Mouse (Mus musculus) limb, embryonic 10.5 days (tissue): ENCODE data around the gene Cdkal1. TPM values are rescaled to one million over a fixed set of nuclear protein-coding genes. Genes with fewer than 3 reads are reported as not detected.

ENCODE experiments used
- DNase-seq: peaks from one replicate; pipeline ENCODE4 v3.0.0-alpha.2; 2017; ENCODE audit warnings: low spot score
- H3K27ac ChIP-seq: fragments of 300-500 bp; sonication (generic); 2 replicates; pipeline ENCODE4 v1.5.1; 2016; ENCODE audit warnings: mild to moderate bottlenecking
- H3K27me3 ChIP-seq: fragments of 300-500 bp; sonication (generic); 2 replicates; pipeline ENCODE4 v1.6.1; 2016; ENCODE audit warnings: low read depth, mild to moderate bottlenecking; ENCODE audit not compliant: poor library complexity, severe bottlenecking
- H3K36me3 ChIP-seq: fragments of 300-500 bp; sonication (generic); 2 replicates; pipeline ENCODE4 v1.6.1; 2016; ENCODE audit warnings: mild to moderate bottlenecking, moderate library complexity
- H3K4me1 ChIP-seq: fragments of 300-500 bp; sonication (generic); 2 replicates; pipeline ENCODE4 v1.6.1; 2016
- H3K4me3 ChIP-seq: fragments of 300-500 bp; sonication (generic); 2 replicates; pipeline ENCODE4 v1.5.1; 2016; ENCODE audit warnings: mild to moderate bottlenecking, moderate library complexity
- H3K9me3 ChIP-seq: fragments of 300-500 bp; sonication (generic); replicated peaks from 2 replicates; pipeline ENCODE4 v1.6.1; 2016; ENCODE audit warnings: mild to moderate bottlenecking
- whole genome bisulfite sequencing: fragments of 180-500 bp; shearing (Covaris S2); methylation state at CpG from one replicate; pipeline ENCODE4 v1.1.7; 2016; 5-methylcytosine and 5-hydroxymethylcytosine counted together
- polyA plus RNA-seq: library from polyadenylated mRNA; unstranded; fragments of >200 nt; fragmentation: Nextera tagmentation; extraction: Ambion mirVana; gene quantifications from 2 replicates; pipeline ENCODE4 v1.2.1, GENCODE M21; 2016

The Cdkal1 gene
- polyA plus RNA-seq, 1 experiment from 2014 or later, result 34.8 TPM

DNA sequence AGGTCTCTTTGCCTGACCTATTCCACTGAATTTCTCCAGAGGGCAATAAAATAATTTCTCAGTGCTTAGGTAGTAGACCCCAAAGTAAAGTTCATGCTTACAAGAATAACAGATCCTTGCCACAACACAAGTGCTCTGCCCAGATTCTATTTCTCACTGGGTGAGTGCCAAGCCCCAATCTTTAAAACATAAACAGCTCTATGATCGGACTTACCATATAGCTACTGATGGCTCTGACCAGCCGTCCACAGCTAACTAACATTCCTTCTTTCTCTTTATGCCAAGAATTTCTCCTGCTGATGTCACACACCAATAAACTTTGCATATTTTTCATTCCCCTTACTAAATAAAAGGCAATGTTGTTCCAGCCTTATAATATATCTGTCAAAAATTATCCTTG, 283.0 kb downstream of the Cdkal1 start:
- H3K36me3 ChIP-seq, result no peaks in the 10 kb centered on the region
- H3K27ac ChIP-seq, result no peak overlapping the region
- H3K9me3 ChIP-seq, result no peaks in the 10 kb centered on the region
- WGBS, result 96% methylated on average over 2 of the region's 2 CpGs
- no peak for DNase-seq
- H3K4me1 ChIP-seq, result no peaks in the 10 kb centered on the region
- H3K4me3 ChIP-seq, result no peak overlapping the region
- no peaks in the 10 kb centered on the region for H3K27me3 ChIP-seq

DNA sequence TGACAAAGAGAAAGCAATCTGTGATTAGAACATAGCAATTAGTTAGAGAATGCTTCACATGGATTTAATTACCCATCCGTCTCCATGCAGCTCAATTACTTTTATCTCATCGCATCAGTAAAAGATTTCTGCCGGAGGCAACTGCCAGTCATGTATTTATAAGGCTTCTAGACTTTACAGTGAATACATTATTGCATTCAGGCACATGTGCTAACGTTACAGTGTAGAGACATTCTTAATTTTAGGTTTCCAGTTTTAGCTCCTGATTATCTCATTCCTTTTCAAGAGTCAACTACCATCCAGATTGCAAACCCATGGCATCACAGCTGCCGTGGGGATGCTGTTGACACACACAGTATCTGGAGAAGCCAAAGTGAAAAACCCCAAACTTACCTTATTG, 289.8 kb downstream of the Cdkal1 start:
- 64% methylated on average over 5 of the region's 5 CpGs for WGBS
- H3K27ac ChIP-seq, result no peak overlapping the region
- no peaks in the 10 kb centered on the region for H3K36me3 ChIP-seq
- no peaks in the 10 kb centered on the region for H3K4me1 ChIP-seq
- H3K4me3 ChIP-seq, result no peak overlapping the region
- H3K27me3 ChIP-seq, result no peaks in the 10 kb centered on the region
- H3K9me3 ChIP-seq, result no peaks in the 10 kb centered on the region
- no peak for DNase-seq

DNA sequence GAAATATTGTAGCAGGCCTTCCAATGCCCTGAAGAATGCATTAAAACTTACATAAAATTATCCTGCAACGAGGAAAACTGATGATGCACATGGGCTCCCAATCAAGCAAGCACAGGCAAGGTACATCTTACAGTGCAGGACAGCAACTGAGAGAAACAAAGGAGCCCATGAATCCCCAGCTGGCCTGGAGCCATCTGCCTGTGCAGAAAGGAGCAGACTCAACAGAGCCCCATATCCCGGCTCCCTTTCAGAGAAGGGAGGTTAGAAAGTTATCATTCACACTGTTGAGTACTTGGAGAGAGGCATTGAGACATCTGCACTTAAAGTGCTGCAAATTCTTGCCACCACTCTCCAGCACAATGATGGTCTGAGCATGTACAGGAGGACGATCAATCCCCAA, 296.3 kb downstream of the Cdkal1 start:
- Histone ChIP-seq H3K27ac (no peak overlapping the region), H3K9me3 (no peaks in the 10 kb centered on the region), H3K4me3 (no peak overlapping the region), H3K27me3 (no peaks in the 10 kb centered on the region), H3K4me1 (no peaks in the 10 kb centered on the region), H3K36me3 (no peaks in the 10 kb centered on the region)
- WGBS, result 85% methylated on average over 3 of the region's 3 CpGs
- no peak for DNase-seq

DNA sequence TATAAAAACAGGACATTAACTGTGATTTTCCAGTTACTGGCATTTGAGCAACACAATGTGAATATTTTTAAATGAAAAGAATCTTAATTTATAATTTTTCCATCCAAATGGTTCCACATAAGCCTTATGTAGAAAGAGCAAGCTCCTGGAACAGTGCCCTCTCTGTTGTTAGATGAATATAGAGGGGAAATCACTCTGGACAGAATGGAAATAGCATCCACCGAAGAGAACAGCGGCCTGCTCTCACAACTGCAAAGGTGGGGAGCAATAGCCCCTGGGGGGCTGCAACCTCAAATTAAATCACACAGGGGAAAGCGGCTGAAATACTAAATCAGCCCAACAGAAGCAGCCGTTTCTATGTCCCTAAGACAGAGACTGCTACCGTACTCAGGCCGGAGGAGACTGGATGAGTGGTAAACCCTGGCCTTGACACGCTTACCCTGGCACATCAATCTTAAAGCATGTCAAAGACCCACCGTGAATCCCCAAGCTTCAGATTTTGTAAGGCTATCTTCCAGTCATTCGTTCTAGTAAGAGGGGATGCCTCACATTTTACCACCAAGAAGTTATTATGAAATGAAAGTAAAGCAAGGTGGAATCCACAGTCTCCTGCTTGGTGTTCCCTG, 300.2 kb downstream of the Cdkal1 start:
- no peak overlapping the region for H3K27ac ChIP-seq
- H3K27me3 ChIP-seq, result no peaks in the 10 kb centered on the region
- H3K36me3 ChIP-seq, result no peaks in the 10 kb centered on the region
- 83% methylated on average over 9 of the region's 9 CpGs for WGBS
- no peak overlapping the region for H3K4me3 ChIP-seq
- DNase-seq, result no peak
- H3K9me3 ChIP-seq, result no peaks in the 10 kb centered on the region
- H3K4me1 ChIP-seq, result peaks cover 12% of the 10 kb centered on the region; the same call in 1 of the 2 replicates

DNA sequence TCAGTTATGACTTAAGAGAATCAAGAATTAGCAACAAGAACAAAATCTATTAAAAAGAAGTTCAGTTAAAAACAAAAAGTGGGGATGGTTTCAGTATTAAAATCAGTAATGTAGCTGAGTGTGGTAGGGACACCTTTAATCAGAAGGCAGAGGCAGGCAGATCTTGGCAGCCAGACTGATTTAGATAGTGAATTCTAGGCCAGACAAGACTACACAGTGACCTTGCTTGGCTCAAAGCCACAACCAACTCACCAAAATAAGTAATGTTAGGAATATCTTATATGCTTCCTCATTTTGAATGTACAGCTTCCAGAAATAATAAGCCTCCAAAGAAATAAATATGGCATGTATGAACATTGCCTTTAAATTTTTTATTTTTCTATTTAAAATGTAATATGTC, 301.7 kb downstream of the Cdkal1 start:
- Histone ChIP-seq H3K27me3 (no peaks in the 10 kb centered on the region), H3K9me3 (no peaks in the 10 kb centered on the region), H3K4me3 (no peak overlapping the region), H3K36me3 (no peaks in the 10 kb centered on the region), H3K4me1 (peaks cover 15% of the 10 kb centered on the region; the same call in 1 of the 2 replicates), H3K27ac (no peak overlapping the region)
- no peak for DNase-seq

DNA sequence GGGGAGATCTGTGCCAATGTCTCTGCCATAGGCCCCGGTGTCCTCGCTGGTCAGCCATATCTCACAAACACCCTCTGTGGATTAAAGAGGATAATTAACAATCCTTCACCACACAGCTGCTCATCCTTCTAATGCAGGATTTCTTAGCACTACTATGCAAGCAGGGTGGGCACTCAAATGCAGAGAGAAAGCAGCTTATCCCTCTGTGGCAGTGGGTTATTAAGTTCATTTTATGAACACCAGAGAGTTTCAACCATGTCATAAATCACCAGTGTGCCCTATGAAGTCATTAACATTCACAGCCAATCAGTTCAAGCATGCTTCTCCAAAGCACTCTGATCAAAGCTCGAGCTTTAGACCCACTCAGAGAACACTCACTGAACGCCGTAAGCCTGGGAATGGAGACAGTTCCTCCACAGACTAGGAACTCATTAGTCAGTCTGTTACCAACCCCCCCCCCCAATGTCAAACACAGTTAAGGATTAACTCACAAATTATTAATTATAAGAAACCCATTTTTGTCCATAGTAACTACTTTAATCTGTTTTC, 303.1 kb downstream of the Cdkal1 start:
- DNase-seq, result no peak

DNA sequence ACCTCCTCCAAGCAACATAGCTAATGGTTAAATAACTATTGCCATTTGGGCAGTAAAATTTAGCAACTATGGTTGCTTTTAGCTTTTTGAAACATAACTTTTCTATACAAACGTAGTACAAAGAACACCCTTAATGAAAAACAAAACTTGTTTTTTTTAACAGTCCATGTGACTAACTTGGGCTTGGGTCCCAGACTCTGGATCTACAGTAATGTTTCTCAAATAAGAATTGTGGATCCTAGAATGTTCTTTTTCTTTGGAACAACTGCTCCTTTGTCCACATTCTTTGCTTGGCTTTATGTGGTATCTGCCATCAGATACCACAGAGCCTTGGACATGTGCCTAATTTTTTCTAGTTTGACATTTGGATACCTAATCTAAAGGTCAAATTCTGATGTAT, 304.6 kb downstream of the Cdkal1 start:
- Histone ChIP-seq H3K4me1 (peaks cover 15% of the 10 kb centered on the region; the same call in 1 of the 2 replicates), H3K9me3 (no peaks in the 10 kb centered on the region), H3K36me3 (no peaks in the 10 kb centered on the region), H3K27me3 (no peaks in the 10 kb centered on the region), H3K27ac (no peak overlapping the region), H3K4me3 (no peak overlapping the region)
- no peak for DNase-seq
- 84% methylated on average over 1 of the region's 1 CpGs for WGBS

More for the DNA sequence above, 303.1 kb downstream of the Cdkal1 start:
- 41% methylated on average over 5 of the region's 5 CpGs for WGBS
- H3K4me1 ChIP-seq, result peaks cover 15% of the 10 kb centered on the region; the same call in 1 of the 2 replicates
- H3K9me3 ChIP-seq, result no peaks in the 10 kb centered on the region
- no peak overlapping the region for H3K4me3 ChIP-seq
- no peaks in the 10 kb centered on the region for H3K36me3 ChIP-seq
- no peaks in the 10 kb centered on the region for H3K27me3 ChIP-seq
- H3K27ac ChIP-seq, result no peak overlapping the region

DNA sequence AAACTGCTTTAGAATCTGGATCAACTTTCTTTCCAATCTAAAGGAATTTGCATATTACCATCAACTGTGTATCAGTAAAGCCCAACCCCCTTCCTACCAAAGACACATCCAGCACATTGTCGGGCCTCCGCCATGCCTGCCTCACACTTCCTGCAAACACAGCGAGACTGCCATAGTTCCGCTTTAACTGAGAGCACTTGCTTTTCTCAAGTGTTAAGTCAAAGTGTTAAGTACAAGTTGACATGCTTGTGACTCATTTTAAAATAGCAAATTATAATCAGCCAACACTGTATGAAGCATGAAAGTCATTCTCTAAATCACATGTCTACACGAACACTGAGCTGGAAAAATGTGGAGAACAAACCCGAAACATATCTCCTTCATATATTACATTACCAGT, 305.3 kb downstream of the Cdkal1 start:
- DNase-seq, result no peak
- Histone ChIP-seq H3K4me1 (peaks cover 15% of the 10 kb centered on the region; the same call in 1 of the 2 replicates), H3K27me3 (no peaks in the 10 kb centered on the region), H3K4me3 (no peak overlapping the region), H3K36me3 (no peaks in the 10 kb centered on the region), H3K27ac (no peak overlapping the region), H3K9me3 (no peaks in the 10 kb centered on the region)
- WGBS, result 91% methylated on average over 6 of the region's 6 CpGs

DNA sequence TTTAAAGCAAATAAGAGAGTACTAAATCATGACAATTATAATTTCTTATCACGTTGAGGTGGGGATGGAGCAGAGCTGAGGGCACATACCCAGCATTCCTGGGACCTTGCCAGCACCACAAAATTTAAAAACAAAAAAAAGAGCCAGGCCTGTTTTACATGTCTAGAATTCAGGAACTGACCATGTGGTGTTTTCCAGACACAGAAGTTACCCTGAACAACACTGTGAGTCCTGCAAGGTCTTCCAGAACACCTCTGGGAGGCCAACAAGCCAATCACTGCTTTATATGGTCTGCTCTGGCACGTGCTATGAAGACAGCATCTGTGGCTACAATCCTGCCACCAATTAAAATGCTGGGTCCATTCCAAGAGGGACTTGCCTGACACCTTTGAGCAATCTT, 305.7 kb downstream of the Cdkal1 start:
- no peaks in the 10 kb centered on the region for H3K36me3 ChIP-seq
- no peak for DNase-seq
- no peaks in the 10 kb centered on the region for H3K9me3 ChIP-seq
- WGBS, result 67% methylated on average over 2 of the region's 2 CpGs
- no peaks in the 10 kb centered on the region for H3K27me3 ChIP-seq
- H3K4me3 ChIP-seq, result no peak overlapping the region
- H3K4me1 ChIP-seq, result peaks cover 15% of the 10 kb centered on the region; the same call in 1 of the 2 replicates
- no peak overlapping the region for H3K27ac ChIP-seq

DNA sequence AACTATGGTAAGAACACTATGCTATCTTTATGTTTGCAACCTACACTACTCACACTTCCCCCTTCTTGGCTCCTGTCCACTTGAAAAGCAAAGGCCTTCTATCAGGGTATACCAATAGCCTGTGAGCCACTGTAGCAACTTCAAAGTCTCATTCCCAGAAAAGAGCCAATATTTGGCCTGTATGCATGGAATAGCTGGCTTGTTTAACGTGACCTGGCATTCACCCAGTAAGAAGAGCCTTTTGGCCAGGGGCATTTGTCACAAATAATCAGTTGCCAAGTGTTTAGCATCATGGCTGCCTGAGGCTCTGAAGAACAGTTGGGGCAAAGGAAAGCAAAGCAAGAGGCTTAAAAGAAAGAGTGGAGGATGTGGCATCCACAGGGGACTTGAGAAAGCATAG, 317.6 kb downstream of the Cdkal1 start:
- no peak for DNase-seq
- WGBS, result 72% methylated on average over 1 of the region's 1 CpGs

DNA sequence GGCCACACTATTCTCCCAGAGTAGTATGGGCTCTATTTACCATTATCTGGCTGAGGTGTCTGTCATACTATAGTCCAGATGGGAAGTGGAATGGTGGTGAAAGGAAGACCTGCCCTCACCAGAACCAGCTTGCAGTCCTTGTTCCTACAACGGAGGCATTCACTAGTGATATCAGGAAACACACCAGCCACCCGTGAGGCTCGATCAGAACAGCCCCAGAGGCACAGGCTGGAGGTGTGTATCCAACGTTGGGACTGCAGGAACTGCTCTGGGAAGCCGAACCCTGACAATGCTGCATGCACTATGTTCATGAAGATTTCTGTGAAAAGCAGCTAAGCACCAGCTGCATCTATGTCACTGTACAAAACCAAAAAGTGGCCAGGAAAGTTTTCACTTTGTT, 321.9 kb downstream of the Cdkal1 start:
- no peaks in the 10 kb centered on the region for H3K4me1 ChIP-seq
- H3K36me3 ChIP-seq, result no peaks in the 10 kb centered on the region
- 82% methylated on average over 5 of the region's 5 CpGs for WGBS
- H3K9me3 ChIP-seq, result no peaks in the 10 kb centered on the region
- H3K27ac ChIP-seq, result no peak overlapping the region; the same call in 1 of the 2 replicates
- H3K27me3 ChIP-seq, result no peaks in the 10 kb centered on the region
- no peak overlapping the region for H3K4me3 ChIP-seq
- DNase-seq, result no peak

More for the DNA sequence above, 317.6 kb downstream of the Cdkal1 start:
- H3K27ac ChIP-seq, result no peak overlapping the region
- no peak overlapping the region for H3K4me3 ChIP-seq
- H3K27me3 ChIP-seq, result no peaks in the 10 kb centered on the region
- H3K36me3 ChIP-seq, result peaks cover 5% of the 10 kb centered on the region
- no peaks in the 10 kb centered on the region for H3K9me3 ChIP-seq
- H3K4me1 ChIP-seq, result no peaks in the 10 kb centered on the region

DNA sequence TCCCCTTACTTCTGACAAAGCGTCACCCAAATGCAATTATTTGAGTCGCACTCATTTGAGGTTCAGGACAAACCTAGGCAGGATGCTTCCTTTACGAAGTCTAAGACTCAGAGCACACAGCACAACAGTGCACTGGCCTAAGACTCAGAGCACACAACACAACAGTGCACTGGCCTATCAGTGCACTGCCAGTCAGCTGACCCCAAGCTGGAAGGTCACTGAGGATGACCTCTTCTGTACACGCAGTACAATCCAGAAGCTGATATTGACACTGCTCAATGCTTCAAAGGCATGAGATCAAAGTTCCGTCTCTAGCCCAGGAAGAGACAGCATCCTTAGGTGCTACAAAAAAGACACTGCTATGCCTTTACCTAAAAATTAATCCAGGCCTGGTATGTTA, 327.1 kb downstream of the Cdkal1 start:
- no peak for DNase-seq
- Histone ChIP-seq H3K27me3 (no peaks in the 10 kb centered on the region), H3K4me1 (no peaks in the 10 kb centered on the region), H3K9me3 (no peaks in the 10 kb centered on the region), H3K27ac (no peak overlapping the region), H3K4me3 (no peak overlapping the region), H3K36me3 (no peaks in the 10 kb centered on the region)
- WGBS, result 89% methylated on average over 5 of the region's 5 CpGs

DNA sequence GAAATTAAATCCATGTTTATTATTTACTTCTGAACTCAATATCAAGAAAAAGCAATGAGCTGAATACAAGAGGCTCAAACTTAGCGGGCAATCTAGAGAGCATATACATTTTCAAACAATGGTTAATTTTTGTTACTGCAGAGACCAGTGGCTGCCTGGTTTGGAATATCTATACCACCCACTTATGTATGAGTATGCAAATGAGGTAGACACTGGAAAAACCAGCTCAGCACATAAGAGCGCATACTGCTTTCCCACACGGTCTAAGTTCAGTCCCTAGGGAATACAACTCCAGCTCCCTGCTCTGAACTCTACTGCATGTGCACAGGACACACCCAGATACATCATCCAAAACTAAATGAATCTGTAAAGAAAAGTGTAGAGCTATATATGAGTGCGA, 334.2 kb downstream of the Cdkal1 start:
- no peak for DNase-seq
- H3K27me3 ChIP-seq, result no peaks in the 10 kb centered on the region
- no peaks in the 10 kb centered on the region for H3K9me3 ChIP-seq
- H3K4me1 ChIP-seq, result peaks cover 8% of the 10 kb centered on the region
- no peak overlapping the region for H3K27ac ChIP-seq
- 91% methylated on average over 4 of the region's 4 CpGs for WGBS
- H3K36me3 ChIP-seq, result no peaks in the 10 kb centered on the region
- no peak overlapping the region for H3K4me3 ChIP-seq

DNA sequence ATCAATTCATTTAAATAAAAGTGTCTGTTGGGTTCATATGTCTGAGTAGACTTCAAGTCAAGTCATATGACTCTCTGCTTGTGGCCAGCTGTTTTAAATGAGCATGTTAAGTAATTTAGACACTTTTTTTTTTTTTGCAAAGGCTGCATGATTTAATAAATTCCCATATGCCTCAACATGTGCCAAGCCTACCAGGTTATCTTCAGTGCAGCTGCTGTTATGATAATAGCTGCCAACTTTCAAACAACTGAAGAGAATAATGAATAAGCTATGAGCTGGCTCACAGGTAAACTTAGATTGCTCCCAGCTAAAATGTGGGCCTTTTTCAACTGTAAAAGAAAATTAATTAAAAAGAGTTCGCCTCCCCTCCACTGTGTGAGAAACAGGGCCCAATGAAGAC, 341.4 kb downstream of the Cdkal1 start:
- Histone ChIP-seq H3K27ac (no peak overlapping the region), H3K4me3 (no peak overlapping the region), H3K27me3 (no peaks in the 10 kb centered on the region), H3K36me3 (no peaks in the 10 kb centered on the region), H3K9me3 (no peaks in the 10 kb centered on the region), H3K4me1 (peaks cover 8% of the 10 kb centered on the region)
- WGBS, result 93% methylated on average over 1 of the region's 1 CpGs
- no peak for DNase-seq
